Mouse (Mus musculus): ENCODE data around the gene Prkn. TPM values are rescaled to one million over a fixed set of nuclear protein-coding genes. Genes with fewer than 3 reads are reported as not detected.

Prkn gene
- polyA plus RNA-seq, 1 experiment from 2014 or later: 3.2 TPM

- Histone ChIP-seq H3K79me2 (ENCODE audit: inconsistent target) (no peaks in the 10 kb centered on the region), H3K36me3 (ENCODE audit: inconsistent target) (no peaks in the 10 kb centered on the region), H3K4me3 (ENCODE audit: inconsistent target) (no peak overlapping the region), H3K27ac (no peak overlapping the region)
- WGBS (ENCODE audit: missing documents): 81% methylated on average over 10 of the region's 10 CpGs
Measured at GRCm38 (mm10) chr17:12032014-12032791, 1192.0 kb downstream of the Prkn start.

- WGBS (ENCODE audit: missing documents): 81% methylated on average over 5 of the region's 5 CpGs
- Histone ChIP-seq H3K4me3 (ENCODE audit: inconsistent target) (no peak overlapping the region), H3K27ac (no peak overlapping the region), H3K79me2 (ENCODE audit: inconsistent target) (no peaks in the 10 kb centered on the region), H3K36me3 (ENCODE audit: inconsistent target) (no peaks in the 10 kb centered on the region)
Measured at GRCm38 (mm10) chr17:12035386-12035785, 1195.2 kb downstream of the Prkn start.

GRCm38 (mm10) chr17:12036205-12036604, 1196.0 kb downstream of the Prkn start:
- H3K79me2 ChIP-seq (ENCODE audit: inconsistent target): no peaks in the 10 kb centered on the region
- H3K4me3 ChIP-seq (ENCODE audit: inconsistent target): no peak overlapping the region
- 45% methylated on average over 6 of the region's 6 CpGs for WGBS (ENCODE audit: missing documents)
- H3K36me3 ChIP-seq (ENCODE audit: inconsistent target): no peaks in the 10 kb centered on the region
- no peak overlapping the region for H3K27ac ChIP-seq

- 82% methylated on average over 5 of the region's 5 CpGs for WGBS (ENCODE audit: missing documents)
- Histone ChIP-seq H3K79me2 (ENCODE audit: inconsistent target) (no peaks in the 10 kb centered on the region), H3K27ac (no peak overlapping the region), H3K36me3 (ENCODE audit: inconsistent target) (no peaks in the 10 kb centered on the region), H3K4me3 (ENCODE audit: inconsistent target) (no peak overlapping the region)
Measured at GRCm38 (mm10) chr17:12037065-12037464, 1196.9 kb downstream of the Prkn start.

GRCm38 (mm10) chr17:12037574-12037973, 1197.4 kb downstream of the Prkn start:
- WGBS (ENCODE audit: missing documents): 92% methylated on average over 2 of the region's 2 CpGs
- H3K36me3 ChIP-seq (ENCODE audit: inconsistent target): no peaks in the 10 kb centered on the region
- no peak overlapping the region for H3K4me3 ChIP-seq (ENCODE audit: inconsistent target)
- H3K79me2 ChIP-seq (ENCODE audit: inconsistent target): no peaks in the 10 kb centered on the region
- H3K27ac ChIP-seq: no peak overlapping the region

- 84% methylated on average over 6 of the region's 6 CpGs for WGBS (ENCODE audit: missing documents)
- Histone ChIP-seq H3K79me2 (ENCODE audit: inconsistent target) (no peaks in the 10 kb centered on the region), H3K36me3 (ENCODE audit: inconsistent target) (no peaks in the 10 kb centered on the region), H3K27ac (no peak overlapping the region), H3K4me3 (ENCODE audit: inconsistent target) (no peak overlapping the region)
Measured at GRCm38 (mm10) chr17:12038499-12038898, 1198.3 kb downstream of the Prkn start.

- no peak overlapping the region for H3K27ac ChIP-seq
- no peaks in the 10 kb centered on the region for H3K79me2 ChIP-seq (ENCODE audit: inconsistent target)
- H3K36me3 ChIP-seq (ENCODE audit: inconsistent target): no peaks in the 10 kb centered on the region
- H3K4me3 ChIP-seq (ENCODE audit: inconsistent target): no peak overlapping the region
- 3% methylated on average over 9 of the region's 9 CpGs for WGBS (ENCODE audit: missing documents)
Measured at GRCm38 (mm10) chr17:12039188-12039587, 1199.0 kb downstream of the Prkn start.

- Histone ChIP-seq H3K27ac (no peak overlapping the region), H3K79me2 (ENCODE audit: inconsistent target) (no peaks in the 10 kb centered on the region), H3K36me3 (ENCODE audit: inconsistent target) (no peaks in the 10 kb centered on the region), H3K4me3 (ENCODE audit: inconsistent target) (no peak overlapping the region)
- WGBS (ENCODE audit: missing documents): 45% methylated on average over 3 of the region's 3 CpGs
Measured at GRCm38 (mm10) chr17:12039922-12040321, 1199.7 kb downstream of the Prkn start.

- no peak overlapping the region for H3K27ac ChIP-seq
- no peaks in the 10 kb centered on the region for H3K79me2 ChIP-seq (ENCODE audit: inconsistent target)
- 81% methylated on average over 5 of the region's 5 CpGs for WGBS (ENCODE audit: missing documents)
- H3K4me3 ChIP-seq (ENCODE audit: inconsistent target): no peak overlapping the region
- H3K36me3 ChIP-seq (ENCODE audit: inconsistent target): no peaks in the 10 kb centered on the region
Measured at GRCm38 (mm10) chr17:12040546-12040945, 1200.4 kb downstream of the Prkn start.

- Histone ChIP-seq H3K79me2 (ENCODE audit: inconsistent target) (no peaks in the 10 kb centered on the region), H3K4me3 (ENCODE audit: inconsistent target) (no peak overlapping the region), H3K27ac (no peak overlapping the region), H3K36me3 (ENCODE audit: inconsistent target) (no peaks in the 10 kb centered on the region)
- WGBS (ENCODE audit: missing documents): 96% methylated on average over 5 of the region's 5 CpGs
Measured at GRCm38 (mm10) chr17:12041091-12041655, 1201.0 kb downstream of the Prkn start.

- H3K79me2 ChIP-seq (ENCODE audit: inconsistent target): no peaks in the 10 kb centered on the region
- WGBS (ENCODE audit: missing documents): 89% methylated on average over 14 of the region's 14 CpGs
- no peak overlapping the region for H3K4me3 ChIP-seq (ENCODE audit: inconsistent target)
Measured at GRCm38 (mm10) chr17:12042561-12043256, 1202.5 kb downstream of the Prkn start.

GRCm38 (mm10) chr17:12044222-12044621, 1204.0 kb downstream of the Prkn start:
- Histone ChIP-seq H3K4me3 (ENCODE audit: inconsistent target) (no peak overlapping the region), H3K36me3 (ENCODE audit: inconsistent target) (no peaks in the 10 kb centered on the region), H3K27ac (no peak overlapping the region), H3K79me2 (ENCODE audit: inconsistent target) (no peaks in the 10 kb centered on the region)
- 78% methylated on average over 7 of the region's 8 CpGs for WGBS (ENCODE audit: missing documents)

More at GRCm38 (mm10) chr17:12042561-12043256, 1202.5 kb downstream of the Prkn start:
- Histone ChIP-seq H3K36me3 (ENCODE audit: inconsistent target) (no peaks in the 10 kb centered on the region), H3K27ac (no peak overlapping the region)

- no peaks in the 10 kb centered on the region for H3K36me3 ChIP-seq (ENCODE audit: inconsistent target)
- WGBS (ENCODE audit: missing documents): 90% methylated on average over 5 of the region's 5 CpGs
- no peak overlapping the region for H3K27ac ChIP-seq
- no peaks in the 10 kb centered on the region for H3K79me2 ChIP-seq (ENCODE audit: inconsistent target)
- no peak overlapping the region for H3K4me3 ChIP-seq (ENCODE audit: inconsistent target)
Measured at GRCm38 (mm10) chr17:12045861-12046273, 1205.7 kb downstream of the Prkn start.

- H3K27ac ChIP-seq: no peak overlapping the region
- 88% methylated on average over 7 of the region's 7 CpGs for WGBS (ENCODE audit: missing documents)
- H3K79me2 ChIP-seq (ENCODE audit: inconsistent target): no peaks in the 10 kb centered on the region
- no peaks in the 10 kb centered on the region for H3K36me3 ChIP-seq (ENCODE audit: inconsistent target)
- H3K4me3 ChIP-seq (ENCODE audit: inconsistent target): no peak overlapping the region
Measured at GRCm38 (mm10) chr17:12047032-12047431, 1206.8 kb downstream of the Prkn start.

GRCm38 (mm10) chr17:12047523-12047922, 1207.3 kb downstream of the Prkn start:
- H3K27ac ChIP-seq: no peak overlapping the region
- no peaks in the 10 kb centered on the region for H3K36me3 ChIP-seq (ENCODE audit: inconsistent target)
- no peak overlapping the region for H3K4me3 ChIP-seq (ENCODE audit: inconsistent target)
- no peaks in the 10 kb centered on the region for H3K79me2 ChIP-seq (ENCODE audit: inconsistent target)
- WGBS (ENCODE audit: missing documents): 90% methylated on average over 6 of the region's 6 CpGs
